Mouse (Mus musculus) right cerebral cortex, postnatal 25 days (tissue): ENCODE measurements around the gene Ssr1.

ENCODE experiments used
- DNase-seq: peaks from one replicate; pipeline ENCODE4 v3.0.0; 2022

Ssr1 gene

DNA sequence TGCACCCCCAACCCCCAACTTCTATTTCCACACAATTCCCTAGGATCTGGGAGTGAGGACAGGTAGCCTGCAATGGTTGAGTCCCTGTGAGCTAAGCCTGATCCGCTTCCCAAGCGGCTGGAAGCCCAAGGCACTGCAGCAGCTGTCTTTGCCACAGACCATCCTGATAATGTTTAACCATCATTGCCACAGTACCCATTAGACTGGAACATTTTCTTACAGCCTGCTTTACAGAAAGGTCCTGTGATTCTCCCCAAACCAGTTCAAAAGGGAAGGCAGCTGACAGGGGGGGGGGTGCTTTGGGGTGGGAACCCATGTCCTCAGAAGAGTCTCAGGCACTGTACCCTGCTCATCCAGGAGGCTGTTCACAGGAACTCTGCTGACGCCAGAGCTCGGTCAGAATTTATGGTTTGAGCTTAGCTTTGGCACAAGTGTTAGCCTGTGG lies 51.1 kb downstream of the Ssr1 start:
- no peak for DNase-seq

DNA sequence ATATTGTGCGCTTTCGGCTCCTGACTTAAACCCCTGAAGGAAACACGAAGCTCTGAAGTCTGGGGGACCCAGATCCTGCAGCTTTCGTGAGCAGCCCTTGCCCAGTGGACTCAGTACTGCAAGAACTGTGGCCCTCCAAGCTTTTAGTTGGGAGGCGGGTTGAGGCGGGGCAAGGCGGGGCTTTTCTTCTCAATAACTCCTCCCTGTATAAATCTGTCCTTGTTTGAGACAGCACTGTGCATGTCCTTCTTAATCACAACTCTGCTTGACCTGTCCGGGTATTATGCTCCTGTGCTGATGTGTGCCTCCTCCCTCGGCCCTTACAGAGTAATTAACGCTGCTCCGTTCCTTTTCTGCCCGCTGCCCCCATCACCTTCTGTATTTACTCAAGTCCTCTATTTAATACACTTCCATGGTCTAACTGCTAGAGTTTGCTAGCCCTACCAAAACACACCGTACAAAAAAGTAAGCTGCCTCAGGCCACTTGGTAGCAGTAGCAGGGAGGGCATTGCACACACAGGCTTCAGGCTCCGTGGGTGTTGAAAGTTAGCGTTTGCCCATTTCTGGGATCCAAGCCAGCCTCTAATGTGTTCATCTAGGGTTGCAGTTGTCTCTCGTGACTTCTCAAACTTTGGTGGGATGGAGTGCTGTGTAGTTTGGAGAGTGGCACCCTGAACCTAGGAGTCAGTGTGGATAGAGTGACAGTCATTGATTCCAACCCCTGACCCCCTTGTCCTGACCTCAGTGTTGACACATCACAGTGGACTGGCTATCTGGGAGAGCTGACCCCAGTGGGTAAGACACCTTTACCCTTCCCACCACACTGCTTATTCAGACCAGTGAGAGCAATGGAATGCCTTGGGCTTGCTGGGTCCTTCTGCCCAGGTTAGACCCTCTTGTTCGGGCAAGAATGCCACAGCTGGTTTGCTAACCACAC lies 51.8 kb downstream of the Ssr1 start:
- DNase-seq, result no peak

DNA sequence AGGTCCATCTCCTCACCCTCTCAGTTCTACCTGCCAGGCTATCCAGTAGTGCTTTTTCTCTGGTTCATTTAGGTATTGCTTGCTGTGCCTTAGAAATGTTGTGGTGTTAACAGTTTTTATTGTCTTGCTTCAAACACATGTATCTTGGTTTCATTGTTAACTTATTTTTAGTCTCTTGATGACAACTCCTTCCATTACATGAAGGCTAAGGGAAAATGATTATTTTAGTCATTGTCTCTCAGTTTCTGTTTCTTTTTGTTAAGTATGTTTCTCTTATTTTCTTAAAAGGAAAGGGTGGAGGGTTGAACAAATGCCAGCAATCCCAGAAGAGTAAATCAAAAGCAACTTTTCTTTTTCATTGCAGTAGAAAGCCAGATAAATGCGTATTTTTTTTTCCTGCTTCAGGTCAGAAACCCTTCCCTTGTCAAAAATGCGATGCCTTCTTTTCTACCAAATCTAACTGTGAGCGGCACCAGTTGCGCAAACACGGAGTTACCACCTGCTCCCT lies 52.8 kb downstream of the Ssr1 start:
- DNase-seq, result no peak

DNA sequence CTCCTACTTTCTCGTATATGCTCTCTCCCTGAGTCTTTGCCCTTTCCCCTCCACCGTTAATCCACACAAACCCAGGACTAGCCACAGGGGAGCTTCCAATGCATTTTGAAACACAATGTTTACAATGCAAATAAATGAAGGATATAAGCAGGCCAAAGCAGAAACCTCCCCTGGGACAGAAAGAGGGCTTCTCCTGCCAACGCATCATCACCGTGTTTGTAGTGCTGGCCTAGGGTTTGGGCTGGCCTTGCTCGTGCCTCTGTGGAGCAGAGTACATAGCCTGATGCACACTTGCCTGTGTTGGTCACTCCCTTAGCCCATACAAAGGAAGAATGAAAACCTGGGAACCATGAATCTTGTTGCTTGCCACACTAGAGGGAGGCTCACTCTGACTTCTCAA lies 53.4 kb downstream of the Ssr1 start:
- no peak for DNase-seq

DNA sequence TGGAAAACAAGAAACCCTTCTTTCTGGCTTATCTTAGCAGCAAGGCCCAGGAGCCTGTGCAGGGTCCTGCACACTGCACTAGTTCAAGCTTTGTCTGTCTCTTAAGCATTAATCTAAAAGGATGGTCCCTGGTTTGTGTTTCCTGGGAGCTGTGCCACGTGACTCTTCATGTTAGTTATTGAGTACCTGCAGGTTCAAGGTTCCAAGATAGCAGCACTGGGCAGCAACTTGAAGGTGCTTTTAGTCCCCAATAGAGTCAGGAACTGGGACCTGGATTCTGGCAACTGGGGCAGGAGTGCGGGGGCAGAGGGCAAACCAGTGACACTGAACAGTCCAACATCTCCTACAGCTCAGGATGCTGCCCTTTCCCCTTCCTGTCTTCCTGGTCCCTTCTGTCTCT lies 53.9 kb downstream of the Ssr1 start:
- DNase-seq, result no peak

DNA sequence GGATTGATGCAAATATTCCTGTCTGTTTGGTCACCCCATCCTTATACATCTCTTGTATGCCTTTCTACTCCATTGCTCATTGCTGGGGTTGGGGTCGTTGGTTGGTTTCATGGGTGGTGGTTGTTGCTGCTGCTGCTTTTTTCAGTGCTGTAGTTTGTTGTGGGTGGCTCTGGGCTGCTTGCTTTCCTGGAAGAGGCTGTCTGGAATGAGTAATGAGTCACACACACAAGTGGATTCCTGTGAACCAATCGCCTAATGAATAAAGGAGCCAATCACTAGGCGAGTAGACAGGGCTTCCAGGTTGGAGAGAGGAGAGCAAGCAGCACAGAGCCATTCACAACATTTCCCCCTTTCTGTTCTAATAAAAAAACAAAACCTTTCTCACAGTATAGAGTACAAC lies 57.7 kb downstream of the Ssr1 start:
- no peak for DNase-seq

DNA sequence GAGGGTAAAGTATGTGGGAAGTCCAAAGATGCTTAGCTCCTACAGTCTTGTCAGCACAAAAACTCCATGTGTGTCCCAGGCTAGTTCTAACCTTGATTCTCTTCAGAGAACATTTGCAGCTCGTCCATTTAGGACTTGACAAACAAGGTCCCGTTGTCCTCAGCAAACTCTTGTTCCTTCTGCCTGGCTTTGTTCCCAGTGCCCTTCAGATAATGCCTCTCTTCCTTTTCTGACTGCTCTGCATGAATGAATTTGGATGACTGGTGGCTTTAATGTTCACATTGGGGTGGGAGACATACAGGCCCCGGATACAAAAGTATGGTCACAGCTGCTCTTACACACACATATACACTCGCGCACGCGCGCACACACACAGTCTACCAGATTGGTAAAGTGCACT lies 59.1 kb downstream of the Ssr1 start:
- DNase-seq, result no peak

DNA sequence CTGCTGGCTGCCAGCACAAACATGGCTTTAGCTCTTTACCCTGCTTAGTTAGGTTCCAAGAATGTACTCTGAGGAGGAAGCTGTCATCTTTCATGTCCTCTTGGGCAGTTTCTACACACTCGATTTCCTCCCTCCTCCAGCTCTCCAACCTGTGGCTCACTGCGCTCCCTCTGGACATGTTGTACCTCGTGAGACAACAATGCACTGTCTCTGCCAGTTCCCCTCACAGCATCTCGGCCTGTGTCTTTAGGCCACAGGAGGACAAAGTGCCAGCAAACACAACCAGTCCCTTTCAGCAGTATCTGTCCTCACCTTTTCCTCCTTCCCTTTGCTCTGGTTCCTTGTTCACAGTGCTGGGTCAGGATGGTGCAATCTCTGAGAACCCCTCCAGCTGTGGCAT lies 59.9 kb downstream of the Ssr1 start:
- DNase-seq, result no peak

DNA sequence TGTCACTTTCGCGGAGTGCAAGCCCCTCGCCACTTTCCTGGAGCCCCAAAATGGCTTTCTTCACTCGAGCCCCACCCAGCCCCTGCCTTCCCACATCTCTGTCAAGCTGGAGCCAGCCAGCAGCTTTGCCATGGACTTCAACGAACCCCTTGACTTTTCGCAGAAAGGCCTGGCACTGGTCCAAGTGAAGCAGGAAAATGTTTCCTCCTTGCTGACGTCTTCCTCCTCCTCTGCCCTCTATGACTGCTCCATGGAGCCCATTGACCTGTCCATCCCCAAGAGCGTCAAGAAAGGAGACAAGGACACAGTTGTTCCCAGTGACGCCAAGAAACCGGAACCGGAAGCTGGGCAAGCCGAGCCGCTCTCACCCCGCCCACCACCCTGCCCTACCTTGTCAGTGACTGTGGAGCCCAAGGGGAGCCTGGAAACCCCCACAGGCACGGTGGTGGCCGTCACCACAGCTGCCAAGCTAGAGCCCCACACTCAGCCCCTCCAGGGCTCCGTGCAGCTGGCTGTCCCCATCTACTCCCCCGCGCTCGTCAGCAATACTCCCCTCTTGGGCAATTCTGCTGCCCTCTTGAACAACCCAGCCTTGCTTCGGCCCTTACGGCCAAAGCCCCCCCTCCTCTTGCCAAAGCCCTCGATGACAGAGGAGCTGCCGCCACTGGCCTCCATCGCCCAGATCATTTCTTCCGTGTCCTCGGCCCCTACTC lies 62.7 kb downstream of the Ssr1 start:
- no peak for DNase-seq

DNA sequence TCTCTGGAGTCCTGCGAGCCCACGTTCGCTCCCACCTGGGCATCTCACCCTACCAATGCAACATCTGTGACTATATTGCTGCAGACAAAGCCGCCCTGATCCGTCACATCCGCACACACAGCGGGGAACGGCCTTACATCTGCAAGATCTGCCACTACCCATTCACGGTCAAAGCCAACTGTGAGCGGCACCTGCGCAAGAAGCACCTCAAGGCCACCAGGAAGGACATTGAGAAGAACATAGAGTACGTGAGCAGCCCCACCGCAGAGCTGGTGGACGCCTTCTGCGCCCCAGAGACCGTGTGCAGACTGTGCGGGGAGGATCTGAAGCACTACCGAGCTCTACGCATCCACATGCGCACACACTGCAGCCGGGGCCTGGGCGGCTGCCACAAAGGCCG lies 63.4 kb downstream of the Ssr1 start:
- no peak for DNase-seq

DNA sequence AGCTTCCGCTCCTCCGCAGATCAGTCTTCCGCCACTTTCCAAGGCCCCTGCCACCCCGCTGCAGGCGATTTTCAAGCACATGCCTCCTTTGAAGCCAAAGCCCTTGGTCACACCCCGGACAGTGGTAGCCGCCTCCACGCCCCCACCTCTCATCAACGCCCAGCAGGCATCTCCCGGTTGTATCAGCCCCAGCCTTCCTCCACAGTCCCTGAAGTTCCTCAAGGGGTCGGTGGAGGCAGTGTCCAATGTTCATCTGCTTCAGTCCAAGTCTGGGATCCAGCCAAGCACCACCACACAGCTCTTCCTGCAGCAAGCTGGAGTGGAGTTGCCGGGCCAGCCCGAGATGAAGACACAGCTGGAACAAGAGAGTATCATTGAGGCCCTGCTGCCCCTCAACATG lies 63.9 kb downstream of the Ssr1 start:
- DNase-seq, result no peak

DNA sequence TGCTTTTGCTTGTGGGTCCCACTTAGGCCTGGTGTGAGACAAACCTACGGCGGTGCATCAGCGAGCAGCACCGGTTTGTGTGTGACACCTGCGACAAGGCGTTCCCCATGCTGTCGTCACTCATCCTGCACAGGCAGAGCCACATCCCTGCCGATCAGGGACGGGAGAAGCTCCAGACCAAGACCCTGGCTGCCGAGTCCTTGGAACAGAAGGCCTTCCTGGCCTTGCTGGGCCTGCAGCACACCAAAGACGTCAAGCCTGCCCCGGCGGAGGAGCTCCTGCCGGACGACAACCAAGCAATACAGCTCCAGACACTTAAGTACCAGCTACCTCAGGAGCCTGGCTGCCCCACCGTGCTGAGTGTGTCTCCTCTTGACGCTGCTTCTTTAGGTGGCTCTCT lies 64.5 kb downstream of the Ssr1 start:
- DNase-seq, result no peak

DNA sequence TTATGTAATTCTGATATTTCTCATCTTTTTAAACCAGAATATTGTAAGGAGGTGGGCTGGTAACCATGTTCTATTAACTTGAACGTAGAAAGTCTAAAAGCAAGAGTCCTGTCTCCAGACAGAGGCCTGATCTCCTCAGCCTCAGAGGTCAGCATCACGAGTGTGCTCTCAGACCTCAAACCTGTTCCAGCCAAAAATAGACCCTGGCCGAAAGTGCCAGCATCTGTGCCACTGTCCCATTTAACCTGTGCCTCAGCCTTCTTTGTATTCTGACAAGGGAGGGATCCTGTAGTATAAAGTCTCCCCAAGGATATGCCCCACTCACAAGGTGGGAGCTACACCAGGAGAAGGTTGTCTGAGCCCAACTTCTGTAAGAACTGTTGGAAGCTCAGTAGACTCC lies 67.6 kb downstream of the Ssr1 start:
- no peak for DNase-seq

DNA sequence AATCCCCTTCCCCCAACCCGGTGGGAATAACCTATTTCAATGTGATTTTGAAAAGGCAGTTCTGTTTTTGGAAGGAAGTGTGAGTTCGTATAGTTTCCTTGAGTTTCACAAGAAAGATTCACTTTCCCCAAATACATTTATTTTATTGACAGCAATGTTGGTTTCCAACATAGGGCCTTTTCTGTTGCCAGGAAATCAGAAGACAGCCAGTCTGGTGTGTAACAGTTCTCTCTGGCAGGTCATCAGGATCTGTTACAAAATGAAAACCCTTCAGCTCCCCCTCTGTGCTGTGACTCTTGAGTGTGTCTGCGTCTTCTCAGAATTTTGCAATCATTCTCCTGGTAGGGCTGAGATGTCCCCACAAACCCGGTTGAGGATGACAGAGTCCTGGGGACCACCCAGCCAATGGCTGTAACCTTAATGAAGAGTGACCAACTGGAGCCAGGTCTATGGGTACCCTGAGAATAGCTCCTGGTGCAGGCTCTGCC lies 69.5 kb downstream of the Ssr1 start:
- DNase-seq, result no peak

DNA sequence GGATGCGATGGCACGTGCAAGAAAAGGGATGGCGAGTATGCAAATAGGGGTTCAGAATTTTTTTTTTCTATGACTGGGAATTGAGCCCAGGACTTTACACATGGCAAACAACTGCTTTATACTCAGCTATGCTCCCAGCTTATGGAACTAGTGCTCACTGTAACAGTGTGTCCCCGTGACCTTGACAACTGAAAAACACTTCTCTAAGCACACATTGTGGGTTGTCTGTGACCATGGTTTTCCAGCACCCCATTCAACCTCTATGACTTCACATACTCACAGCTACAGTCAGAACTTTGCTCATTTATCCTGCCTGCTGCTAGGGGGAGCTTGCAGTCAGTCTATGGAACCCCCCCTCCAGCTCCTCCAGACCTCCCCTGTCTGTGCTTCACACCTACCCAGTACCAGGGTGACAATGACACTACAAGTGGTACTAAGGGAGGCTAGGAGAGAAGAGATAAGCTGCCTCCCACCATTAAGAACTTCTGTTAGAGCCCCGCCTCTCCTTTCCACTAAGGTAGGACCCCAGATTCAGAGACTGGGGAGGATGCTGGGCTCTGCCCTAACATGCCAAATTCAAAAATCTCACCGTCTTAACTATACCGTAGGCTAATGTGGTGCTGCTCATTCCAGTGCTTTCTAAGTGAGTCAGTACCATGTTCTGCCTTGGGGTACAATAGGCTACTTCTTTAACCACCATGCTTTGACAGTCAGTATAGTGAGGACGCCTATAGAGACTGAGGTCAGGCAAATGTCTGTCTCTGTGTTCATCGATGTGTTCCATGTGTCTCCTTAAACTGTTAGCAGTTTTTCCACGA lies 70.2 kb downstream of the Ssr1 start:
- no peak for DNase-seq

DNA sequence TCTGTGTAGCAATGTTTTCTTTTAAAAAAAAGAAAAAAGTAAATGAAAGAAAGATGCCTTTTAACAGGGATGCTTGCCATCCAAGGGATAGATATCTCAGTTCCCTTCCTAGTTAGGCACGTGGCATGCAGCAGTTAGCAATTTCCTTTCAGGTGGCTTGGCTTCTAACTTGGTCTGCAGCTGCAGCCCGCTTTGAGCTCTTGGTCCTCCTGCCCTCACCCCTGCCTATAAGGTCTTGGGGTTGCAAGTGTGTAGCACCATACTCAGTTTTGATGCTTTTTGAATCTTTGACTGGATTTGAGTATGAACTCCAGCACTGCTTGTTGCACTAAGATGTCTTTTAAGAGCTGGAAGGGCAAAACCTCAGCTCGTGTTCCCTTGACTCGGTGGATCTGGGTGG lies 70.9 kb downstream of the Ssr1 start:
- no peak for DNase-seq

DNA sequence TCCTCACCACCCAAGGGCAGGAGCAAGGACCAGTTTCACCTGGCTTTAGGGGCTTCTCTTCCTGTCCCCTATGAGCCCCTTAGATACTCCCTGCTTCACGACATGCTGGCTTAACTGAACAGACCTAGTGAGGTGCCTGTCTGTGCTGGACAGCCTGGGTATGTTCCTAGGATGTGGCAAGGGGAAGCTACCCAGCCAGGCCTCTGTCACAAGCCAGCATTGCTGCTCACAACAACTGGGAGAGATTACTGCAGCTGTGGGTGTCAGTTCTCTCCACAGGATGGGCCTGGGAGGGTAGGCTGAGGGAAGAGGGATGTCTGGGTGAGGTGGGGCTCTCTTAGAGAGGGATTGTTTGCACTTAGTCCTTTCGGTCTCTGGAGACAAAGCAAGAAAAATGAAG lies 73.3 kb downstream of the Ssr1 start:
- DNase-seq, result no peak

DNA sequence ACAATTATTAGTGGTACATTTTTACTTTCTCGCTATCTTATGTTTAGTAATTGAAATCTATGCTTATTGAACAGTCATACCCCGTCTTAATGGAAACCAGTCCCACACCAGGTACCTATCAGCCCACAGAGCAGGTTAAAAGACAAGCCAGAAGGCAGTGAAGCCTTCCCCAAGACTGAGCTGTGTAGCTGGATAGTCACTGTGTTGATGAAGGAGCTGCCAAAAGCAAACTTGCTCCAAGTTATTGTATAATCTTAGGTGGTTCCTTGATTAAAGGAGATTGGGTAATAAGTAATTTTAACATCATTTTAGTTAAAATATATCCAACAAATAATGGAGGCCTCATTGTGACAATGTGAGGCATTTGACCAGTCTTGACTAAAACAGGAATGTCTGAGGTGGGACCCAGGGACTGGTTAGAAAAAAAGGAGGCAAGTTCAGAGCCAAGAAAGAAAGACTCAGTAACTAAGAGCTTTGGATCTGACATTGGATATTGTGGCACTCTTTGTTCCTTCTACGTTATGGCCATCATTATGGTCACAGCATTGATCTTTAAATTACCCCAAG lies 74.2 kb downstream of the Ssr1 start:
- no peak for DNase-seq

DNA sequence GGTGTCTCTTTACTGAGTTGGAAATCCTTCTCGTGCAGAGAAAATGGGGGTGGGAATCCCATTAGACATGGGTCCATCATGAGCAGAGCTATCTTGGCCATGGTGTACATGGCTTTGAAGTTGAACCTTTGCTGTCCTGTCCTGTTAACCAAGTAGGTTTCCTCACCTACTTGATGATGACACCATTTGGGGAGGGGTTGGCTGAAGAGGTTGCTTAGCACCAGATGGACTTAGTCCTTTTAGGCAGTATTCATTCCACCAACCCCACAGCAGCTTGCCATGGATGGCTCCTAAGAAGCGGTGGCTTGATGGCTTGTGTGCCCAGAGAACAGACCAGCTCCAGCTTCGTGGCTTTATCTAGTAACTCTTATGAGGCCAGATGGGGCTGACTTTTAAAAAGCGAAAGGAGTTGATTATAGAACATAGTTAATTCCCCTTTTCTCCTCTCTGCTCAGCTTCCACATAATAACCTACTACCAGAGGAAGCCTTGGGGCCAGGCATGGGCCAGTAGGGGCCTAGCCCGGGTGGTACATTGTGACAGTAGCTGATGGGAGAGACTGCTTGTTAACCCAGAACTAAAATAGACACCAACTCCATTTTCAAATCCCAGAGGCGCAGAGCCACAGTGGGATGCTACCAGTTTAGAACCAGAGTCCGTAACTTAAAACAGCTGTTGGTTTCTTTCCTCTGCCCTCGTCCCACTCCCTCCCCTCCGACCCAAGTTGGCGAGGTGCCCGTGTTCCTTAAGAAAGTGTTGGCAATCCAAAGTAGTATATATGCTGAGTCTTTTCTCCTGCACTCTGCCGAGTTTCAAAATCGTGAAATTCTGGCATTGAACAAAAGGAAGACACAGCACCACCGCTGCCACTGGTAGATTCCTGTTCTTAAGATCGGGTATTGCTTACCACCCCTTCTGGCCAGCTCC lies 75.4 kb downstream of the Ssr1 start:
- DNase-seq, result no peak
